Mouse (Mus musculus) T-helper 2 cell (primary cell): ENCODE data around the gene Epha5.

ENCODE experiments used
- in situ Hi-C: fragments of 300-600 bp; cut with MboI, MseI; formaldehyde crosslinking; loops from one replicate; pipeline ENCODE4 v1.15.1; 2025; ENCODE audit warnings: high pct_unique_total_duplicates

The Epha5 gene

GRCm38 (mm10) chr5:84417062-84417879 lies at the start of gene Epha5:
Gene Epha5 (minus strand): TSS chr5:84417382.
- in situ Hi-C loops, result loop anchor here (25.0 kb wide), 1 partner anchor 645 kb away; no protein-coding TSS in a partner anchor

GRCm38 (mm10) chr5:84456216-84456615 lies 39.0 kb upstream of the Epha5 start:
- in situ Hi-C loops, result no loop called here

DNA sequence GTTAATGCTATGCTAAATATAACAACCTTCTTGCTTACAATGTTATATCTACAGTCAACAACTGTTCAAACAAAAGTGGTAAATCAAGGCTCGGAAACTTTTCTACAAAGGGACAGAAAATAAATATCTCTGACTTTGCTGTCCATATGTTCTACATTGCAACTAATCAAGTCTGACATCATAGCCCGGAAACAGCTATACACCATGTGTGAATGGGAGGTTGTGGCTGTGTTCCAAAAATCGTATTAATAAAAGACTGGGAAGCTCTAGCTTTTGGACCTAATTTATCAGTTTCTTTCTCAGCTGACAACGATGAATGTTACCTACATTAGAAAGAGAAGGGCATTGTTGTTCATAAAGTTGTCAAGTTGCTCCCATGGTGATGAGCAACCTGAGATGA lies 37.5 kb upstream of the Epha5 start:
- in situ Hi-C loops, result no loop called here

DNA sequence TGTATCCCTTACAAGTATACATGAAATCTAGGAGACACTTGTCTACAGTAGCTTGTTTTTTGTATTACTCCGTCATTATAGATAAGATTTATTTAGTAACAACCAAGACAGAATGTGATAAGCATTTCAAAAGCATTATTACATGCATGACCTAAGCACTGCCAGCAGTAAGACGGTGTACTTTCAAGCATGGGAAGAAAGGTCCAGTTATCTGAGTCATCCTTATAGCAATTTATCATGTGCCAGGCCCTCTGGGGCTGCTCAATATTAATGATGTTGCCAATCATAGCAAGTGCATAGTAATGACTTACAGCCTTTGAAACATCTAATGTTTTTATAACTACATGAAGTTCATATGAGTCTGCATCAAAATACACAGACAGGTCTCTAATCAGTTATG lies 36.7 kb upstream of the Epha5 start:
- in situ Hi-C loops, result no loop called here

GRCm38 (mm10) chr5:84440232-84440631 lies 23.1 kb upstream of the Epha5 start:
- in situ Hi-C loops, result no loop called here

DNA sequence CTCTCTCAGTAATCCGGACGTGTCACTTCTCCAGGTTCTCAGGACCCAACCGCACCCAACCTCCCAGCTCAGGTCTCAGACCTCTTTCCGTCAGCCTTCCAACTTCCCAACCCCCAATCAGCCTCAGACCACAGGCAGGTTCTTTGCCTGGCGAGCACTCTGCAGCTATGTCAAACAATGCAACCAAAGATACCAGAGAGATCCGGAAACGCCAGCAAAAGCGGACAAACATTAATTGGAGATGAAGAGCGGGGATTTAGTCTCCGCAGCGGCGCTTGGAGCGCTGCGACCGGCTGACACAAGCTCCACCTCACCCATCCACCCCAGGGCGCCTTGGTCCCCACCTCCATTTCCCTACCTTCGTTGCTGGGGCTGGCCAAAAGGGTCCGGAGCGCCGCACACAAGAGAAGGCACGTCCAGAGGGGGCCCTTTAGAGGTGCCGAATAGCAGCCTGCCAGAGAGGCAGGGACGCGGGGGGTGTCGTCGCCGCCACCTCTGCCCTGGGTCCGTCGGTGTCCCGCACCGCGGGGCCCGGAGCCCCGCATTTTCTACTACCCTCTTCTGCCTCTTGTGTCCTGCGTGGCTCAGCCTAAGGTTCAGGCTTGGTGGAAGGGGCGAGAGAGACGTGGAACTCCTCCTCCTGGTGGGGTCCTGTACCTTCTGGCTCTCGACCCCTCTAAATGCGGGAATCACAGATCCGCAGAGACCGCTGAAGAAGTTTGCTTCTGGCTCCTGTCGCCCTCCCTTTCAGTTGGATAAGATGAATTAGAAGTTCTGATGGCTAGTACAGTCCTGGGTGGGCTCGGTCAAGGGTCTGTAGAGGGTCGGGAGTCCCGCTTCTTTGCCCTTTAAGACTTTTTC lies 991 bp downstream of the Epha5 start:
- in situ Hi-C loops, result loop anchor here (25.0 kb wide), 1 partner anchor 646 kb away; no protein-coding TSS in a partner anchor

DNA sequence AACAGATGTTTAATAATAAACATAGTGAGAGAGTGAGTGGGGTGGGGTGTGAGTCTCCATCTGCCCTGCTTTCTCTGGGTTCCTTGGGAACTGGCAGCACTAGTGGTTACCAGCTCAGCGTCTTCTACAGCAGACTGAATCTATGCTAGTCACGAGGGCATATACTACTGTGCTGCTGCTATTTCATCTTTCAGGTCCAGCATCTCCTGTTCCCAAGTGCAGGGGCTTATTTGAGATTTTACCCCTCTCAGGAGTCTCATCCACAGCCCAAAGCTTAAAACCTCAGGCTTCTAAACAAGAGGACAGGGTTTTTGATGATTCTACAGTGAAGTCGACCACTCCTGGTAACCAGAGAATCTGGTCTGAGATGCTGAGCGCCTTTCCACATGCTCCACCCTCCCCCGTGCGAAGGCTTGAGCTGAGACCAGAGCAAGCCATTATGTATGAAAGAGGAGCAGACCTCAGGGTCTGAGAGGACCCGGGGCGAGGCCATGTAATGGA lies 2.2 kb downstream of the Epha5 start:
- in situ Hi-C loops, result loop anchor here (25.0 kb wide), 1 partner anchor 647 kb away; no protein-coding TSS in a partner anchor

DNA sequence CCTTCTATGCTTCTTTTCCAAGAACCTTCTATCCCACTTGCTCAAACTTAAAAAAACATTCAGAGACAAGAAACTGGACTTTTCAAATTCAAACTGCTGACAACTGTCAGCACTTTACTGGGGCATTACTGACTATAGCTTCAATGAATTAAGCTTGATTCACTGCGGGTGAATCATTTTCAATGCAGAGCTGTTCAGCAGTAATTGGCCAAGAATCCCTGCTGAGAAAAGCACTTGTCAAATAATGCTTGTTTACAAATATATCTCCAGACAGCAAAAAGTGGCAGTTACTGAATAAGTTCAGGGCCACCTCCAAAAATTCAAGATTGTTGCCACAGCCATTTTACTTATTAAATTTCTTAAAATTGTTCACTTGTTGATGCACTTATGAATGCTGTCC lies 4.2 kb downstream of the Epha5 start:
- in situ Hi-C loops, result loop anchor here (25.0 kb wide), 1 partner anchor 649 kb away; no protein-coding TSS in a partner anchor

- in situ Hi-C loops, result loop anchor here (25.0 kb wide), 1 partner anchor 654 kb away; no protein-coding TSS in a partner anchor
These were observed 8.8 kb downstream of the Epha5 start for GRCm38 (mm10) chr5:84408370-84408769.

- in situ Hi-C loops, result no loop called here
These were observed 20.1 kb downstream of the Epha5 start for GRCm38 (mm10) chr5:84397085-84397484.

GRCm38 (mm10) chr5:84365334-84365733 lies 51.8 kb downstream of the Epha5 start:
- in situ Hi-C loops, result no loop called here

DNA sequence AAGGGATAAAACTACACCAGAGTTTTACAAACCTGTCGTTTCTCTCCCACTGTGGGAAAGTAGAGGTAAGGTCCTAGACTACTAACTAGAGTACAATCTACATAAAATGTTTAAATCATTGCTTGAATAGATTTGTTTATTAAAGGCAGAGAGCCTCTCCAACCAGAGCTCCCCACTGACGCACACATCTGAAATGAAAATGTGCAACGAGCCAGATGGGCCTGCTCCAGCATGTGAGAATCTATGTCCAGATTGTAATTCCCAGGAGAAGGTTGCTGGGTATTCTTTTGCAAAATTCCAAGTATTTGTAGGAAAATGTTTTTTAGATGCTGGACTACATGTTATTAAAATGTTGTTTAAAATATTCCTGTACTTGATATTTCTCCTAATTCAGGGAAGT lies 57.8 kb downstream of the Epha5 start:
- in situ Hi-C loops, result no loop called here

- in situ Hi-C loops, result no loop called here
These were observed 64.1 kb downstream of the Epha5 start for GRCm38 (mm10) chr5:84353069-84353468.

DNA sequence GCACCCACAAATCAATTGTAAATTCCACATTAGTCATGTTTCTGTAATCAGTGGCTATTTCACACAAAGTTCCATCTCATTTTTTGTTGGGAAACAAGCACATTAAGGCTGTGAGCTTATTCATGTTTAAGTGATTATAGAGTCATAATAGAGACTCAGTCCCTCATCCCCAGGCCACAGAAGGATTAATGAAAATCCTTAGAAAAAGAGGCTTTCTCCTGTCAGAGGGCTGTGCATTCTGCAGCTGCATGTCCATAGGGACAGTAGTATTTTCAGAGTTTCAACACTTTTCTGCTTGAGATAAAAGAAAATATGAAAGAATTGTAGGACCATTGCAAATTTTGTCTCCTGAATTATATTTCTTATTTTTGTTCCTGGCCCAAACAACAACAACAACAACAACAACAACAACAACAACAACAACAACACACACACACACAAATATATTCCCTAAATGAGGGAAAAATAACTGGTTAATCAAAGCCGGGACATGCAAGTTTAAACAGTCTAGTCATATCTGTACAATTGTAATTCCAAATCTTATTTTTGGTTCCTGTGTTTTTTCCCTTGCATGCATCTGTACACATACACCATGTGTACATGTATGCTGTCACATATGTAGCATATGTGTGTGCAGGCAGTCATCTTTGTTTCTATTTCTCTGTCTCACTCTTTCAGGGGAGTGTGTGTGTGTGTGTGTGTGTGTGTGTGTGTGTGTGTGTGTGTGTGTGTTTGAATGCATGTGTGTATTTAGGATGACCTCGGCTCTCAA lies 70.3 kb downstream of the Epha5 start:
- in situ Hi-C loops, result no loop called here

DNA sequence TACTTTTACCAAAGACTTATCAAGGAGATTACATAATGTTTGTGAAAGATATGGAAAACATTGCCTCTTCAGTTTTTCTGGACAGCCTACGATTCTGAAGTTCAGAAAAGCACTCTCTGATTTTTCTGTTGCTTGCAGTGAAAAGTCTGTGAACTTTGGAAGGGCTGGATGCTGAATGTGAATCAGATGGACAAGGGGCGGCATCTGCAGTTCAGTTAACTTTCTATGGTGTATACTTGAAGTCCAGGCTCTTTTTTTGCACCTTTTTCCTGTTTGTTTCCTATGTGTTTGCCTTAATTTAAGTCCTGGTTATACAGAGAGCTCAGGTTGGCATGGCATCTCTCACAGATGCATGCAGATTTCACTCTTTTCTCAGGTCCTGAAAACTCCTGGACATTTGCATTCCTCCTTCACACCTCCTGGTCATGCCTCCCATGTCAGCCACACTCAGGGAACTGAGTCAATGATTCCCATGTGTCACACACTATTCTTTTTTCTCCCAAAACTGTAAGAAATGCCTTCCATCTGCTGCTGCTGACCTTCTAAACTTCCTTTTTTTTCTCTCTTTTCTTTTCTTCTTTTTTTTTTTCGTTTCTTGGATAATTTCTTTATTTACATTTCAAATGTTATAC lies 81.2 kb downstream of the Epha5 start:
- in situ Hi-C loops, result no loop called here

GRCm38 (mm10) chr5:84334481-84334880 lies 82.7 kb downstream of the Epha5 start:
- in situ Hi-C loops, result no loop called here

DNA sequence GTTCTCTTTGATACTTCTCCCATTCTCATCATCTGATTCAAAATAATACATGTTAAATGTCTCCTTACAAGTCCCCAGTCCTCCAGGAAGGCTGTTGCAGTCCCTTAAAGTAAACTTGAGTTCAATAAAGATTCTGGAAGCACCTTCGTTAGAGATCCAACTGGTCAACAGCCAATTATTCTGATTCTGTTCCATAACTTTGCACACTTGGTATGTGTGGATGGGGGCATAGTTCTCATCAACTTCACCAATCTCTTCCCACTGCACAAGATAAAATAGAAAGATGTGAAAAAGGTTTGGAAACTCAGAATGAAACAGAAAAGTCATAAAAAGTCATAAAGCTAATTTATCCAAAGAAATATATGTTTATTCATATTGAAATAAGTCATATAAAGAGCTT lies 85.6 kb downstream of the Epha5 start:
- in situ Hi-C loops, result no loop called here

DNA sequence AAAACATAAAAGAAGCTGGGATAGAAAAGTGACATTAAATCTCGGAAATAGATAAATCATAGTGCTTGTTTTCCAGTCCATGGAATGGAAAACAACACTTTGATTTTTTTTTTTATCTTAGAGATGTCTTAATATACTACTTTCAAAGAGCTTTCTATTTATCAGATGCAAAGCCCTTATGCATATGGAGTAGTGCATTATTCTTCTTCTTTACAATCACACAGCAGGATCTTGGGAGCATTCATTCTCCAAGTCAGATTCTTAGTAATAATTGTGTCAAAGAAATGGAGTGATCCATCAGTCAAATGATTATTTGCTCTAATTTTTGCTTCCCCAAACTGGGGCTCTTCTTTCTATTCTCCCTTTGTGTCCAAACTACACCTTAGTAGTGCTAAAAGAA lies 96.6 kb downstream of the Epha5 start:
- in situ Hi-C loops, result no loop called here

- in situ Hi-C loops, result no loop called here
These were observed 97.0 kb downstream of the Epha5 start for GRCm38 (mm10) chr5:84320138-84320537.

DNA sequence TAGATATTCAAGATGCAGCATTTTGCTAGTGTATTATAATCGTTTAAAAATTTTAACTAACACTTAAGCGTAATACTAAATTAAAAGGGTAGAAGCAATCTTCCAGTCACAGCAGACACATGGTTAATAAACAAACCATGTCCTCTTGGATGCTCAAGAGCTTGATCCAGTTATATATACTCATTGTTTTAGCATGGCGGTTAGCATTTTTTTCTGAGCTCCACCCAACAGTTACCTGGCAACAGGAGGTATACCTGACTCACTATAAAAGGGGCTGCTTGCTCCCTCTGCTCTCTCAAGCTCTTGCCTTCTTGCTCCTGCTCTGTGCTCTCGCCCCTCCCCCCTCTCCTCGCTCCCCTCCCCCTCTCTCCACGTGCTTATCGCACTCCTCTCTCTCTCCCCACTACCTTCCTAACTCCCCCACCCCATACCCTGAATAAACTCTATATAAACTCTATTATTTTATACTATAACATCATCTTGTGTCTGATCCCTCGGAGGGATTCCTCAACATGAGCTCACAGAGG lies 98.3 kb downstream of the Epha5 start:
- in situ Hi-C loops, result no loop called here

DNA sequence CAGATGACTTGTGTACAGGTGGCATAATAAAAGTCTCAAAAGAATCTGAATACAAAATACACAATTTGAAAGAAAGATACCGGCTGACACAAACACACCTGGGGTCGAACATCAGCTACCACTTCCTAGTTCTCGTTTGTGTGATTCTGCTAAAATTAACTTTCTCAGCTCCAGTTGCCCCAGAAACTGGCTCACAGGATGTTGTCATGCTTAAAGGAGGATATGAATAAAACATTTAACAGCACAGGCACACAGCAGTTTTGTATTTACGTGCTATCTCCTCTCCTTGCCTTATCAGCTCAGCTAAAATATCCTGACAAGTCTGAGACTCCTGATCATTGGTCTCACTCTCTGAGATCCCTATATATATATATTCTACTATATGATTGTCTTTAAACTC lies 99.3 kb downstream of the Epha5 start:
- in situ Hi-C loops, result no loop called here
